Mouse (Mus musculus): ENCODE measurements at regions not wholly inside any gene's neighbourhood (a gene's known extent, or its start where the extent isn't known, plus 50 kb on each side); places are given as distances from the start of the nearest gene placed in this dataset.

DNA sequence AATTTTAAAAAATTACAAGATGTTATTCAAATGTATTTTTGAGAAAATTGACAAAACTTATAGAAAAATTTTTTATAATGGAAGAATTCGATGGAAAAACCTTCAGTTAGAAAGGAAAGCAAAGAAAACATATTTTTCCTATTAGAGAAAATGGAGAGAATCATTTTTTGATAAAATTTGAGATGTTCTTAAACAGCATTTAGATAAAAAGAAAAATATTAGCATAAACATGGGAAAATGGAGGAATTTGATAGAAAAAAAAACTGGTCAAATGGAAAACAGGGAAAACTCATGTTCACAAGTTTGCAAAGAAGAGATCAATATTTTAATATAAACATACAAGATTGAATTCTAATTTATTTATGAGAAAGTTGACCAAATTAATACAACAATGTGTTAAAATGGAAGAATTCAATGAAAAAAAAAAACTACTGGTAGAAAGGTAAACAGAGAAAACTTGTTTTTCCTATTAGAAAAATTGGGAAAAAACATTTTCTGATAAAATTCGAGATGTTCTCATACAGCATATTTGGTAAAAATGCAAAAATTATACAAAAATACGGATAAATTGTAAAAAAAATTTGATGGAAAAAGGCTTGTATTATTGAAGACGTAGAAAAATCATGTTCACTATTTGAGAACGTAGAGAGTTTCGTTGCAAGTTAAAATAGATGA is 122.4 kb downstream of the 4932411N23Rik start:
- peak; percentile 62 for DNase-seq (ENCODE audit: extremely low read depth, low read depth)

- DNase-seq (ENCODE audit: extremely low read depth, low read depth) = peak; percentile 19
These were observed 124.8 kb downstream of the 4932411N23Rik start for GRCm38 (mm10) chrX:126690828-126691227.

- peak; percentile 27 for DNase-seq (ENCODE audit: extremely low read depth, low read depth)
These were observed 130.6 kb downstream of the 4932411N23Rik start for GRCm38 (mm10) chrX:126685020-126685419.

DNA sequence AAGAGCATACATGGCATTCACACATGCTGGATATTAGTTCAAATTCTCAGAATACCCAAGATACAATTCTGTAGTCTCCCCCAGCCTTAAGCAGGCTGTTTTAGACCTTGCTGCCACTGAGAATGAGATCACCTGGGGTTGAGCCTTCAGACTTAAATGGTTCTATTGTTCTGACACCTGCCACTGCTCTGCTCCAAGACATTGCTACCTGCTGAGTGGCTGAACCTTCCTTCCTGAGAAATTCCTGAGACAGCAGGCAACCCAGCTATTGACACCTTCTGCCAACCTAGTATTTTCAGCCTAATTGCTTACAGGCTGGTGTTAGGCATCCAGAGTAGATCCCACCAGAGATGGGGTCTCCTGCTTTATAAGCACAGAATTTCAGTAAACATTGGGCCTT is 159.9 kb downstream of the 4932411N23Rik start:
- DNase-seq (ENCODE audit: extremely low read depth, low read depth) = no peak

All from MEL-GATA-1-ER (cell line).